Mouse (Mus musculus): Measurements from ENCODE around the gene Ubac2.

DNA sequence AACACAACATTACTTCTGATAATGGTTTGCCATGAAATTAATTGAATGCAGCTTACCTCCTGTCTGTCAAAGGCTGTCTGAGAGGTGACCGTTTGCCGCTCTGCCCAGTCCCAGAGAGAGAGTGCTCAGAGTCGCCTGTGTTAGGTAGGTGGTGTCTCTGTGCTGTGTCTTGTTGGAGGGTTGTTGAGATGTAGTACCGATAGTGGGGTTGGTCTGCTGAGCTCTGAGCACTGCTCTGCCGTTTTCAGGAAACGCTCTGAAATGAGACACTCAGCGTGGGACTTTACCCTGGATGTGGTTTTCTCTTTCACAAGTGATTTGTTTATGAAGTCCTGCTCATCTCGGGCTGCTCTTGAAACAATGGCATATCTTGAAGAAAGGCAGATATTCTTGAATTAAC is 37.2 kb downstream of the Ubac2 start, which contains the start of gene Gpr18:
- TF ChIP-seq NELFE (IDR thresholded peaks at IDR 0.05; ENCODE audit: low read depth, low read length) (peak; percentile 79; the same call in 1 of the 2 replicates), MAZ (IDR thresholded peaks at IDR 0.05; ENCODE audit: low read depth, low read length) (peak; percentile 76; the same call in 1 of the 2 replicates)

Measured in CH12.LX (cell line).